Mouse (Mus musculus): Measurements from ENCODE around the gene Scyl1. TPM values are rescaled to one million over a fixed set of nuclear protein-coding genes. Genes with fewer than 3 reads are reported as not detected.

Gene Scyl1
- polyA plus RNA-seq, 1 experiment from 2014 or later: 86.3 TPM

GRCm38 (mm10) chr19:5804371-5804899, 33.2 kb upstream of the Scyl1 start:
- H3K4me2 ChIP-seq (ENCODE audit: low read length): peak overlapping the region; percentile 90; the same call in 1 of the 2 replicates
- peak overlapping the region; percentile 82 for H3K9ac ChIP-seq (ENCODE audit: low read depth, low read length)
- H3K4me1 ChIP-seq (ENCODE audit: control insufficient read depth, insufficient read depth, low read length): peaks cover 23% of the 10 kb centered on the region
- no peaks in the 10 kb centered on the region for H3K9me3 ChIP-seq (replicated peaks; ENCODE audit: control insufficient read depth, low read length, poor library complexity, severe bottlenecking)
- H3K27me3 ChIP-seq (ENCODE audit: control insufficient read depth, insufficient read depth, low read depth, low read length): no peaks in the 10 kb centered on the region
- peak overlapping the region; percentile 100 for H3K27ac ChIP-seq (ENCODE audit: low read length)
- no peak overlapping the region for H3K4me3 ChIP-seq (ENCODE audit: low read depth, low read length)
- H3K36me3 ChIP-seq (ENCODE audit: control insufficient read depth, insufficient read depth, low read length): no peaks in the 10 kb centered on the region
- ATAC-seq: no peak
- 40% methylated on average over 8 of the region's 8 CpGs for WGBS

- H3K27ac ChIP-seq (ENCODE audit: low read length): peak overlapping the region; percentile 100
- peak overlapping the region; percentile 52 for H3K4me3 ChIP-seq (ENCODE audit: low read depth, low read length)
- no peaks in the 10 kb centered on the region for H3K9me3 ChIP-seq (replicated peaks; ENCODE audit: control insufficient read depth, low read length, poor library complexity, severe bottlenecking)
- peak overlapping the region; percentile 82 for H3K9ac ChIP-seq (ENCODE audit: low read depth, low read length)
- H3K4me1 ChIP-seq (ENCODE audit: control insufficient read depth, insufficient read depth, low read length): peaks cover 23% of the 10 kb centered on the region
- peak overlapping the region; percentile 90 for H3K4me2 ChIP-seq (ENCODE audit: low read length)
- H3K36me3 ChIP-seq (ENCODE audit: control insufficient read depth, insufficient read depth, low read length): no peaks in the 10 kb centered on the region
- no peaks in the 10 kb centered on the region for H3K27me3 ChIP-seq (ENCODE audit: control insufficient read depth, insufficient read depth, low read depth, low read length)
- 1% methylated on average over 16 of the region's 16 CpGs for WGBS
- peak; percentile 41 for ATAC-seq
Measured at GRCm38 (mm10) chr19:5803881-5804279, 32.7 kb upstream of the Scyl1 start.

GRCm38 (mm10) chr19:5803041-5803880, 32.0 kb upstream of the Scyl1 start:
- H3K4me1 ChIP-seq (ENCODE audit: control insufficient read depth, insufficient read depth, low read length): peaks cover 23% of the 10 kb centered on the region
- H3K9ac ChIP-seq (ENCODE audit: low read depth, low read length): peak overlapping the region; percentile 95
- H3K36me3 ChIP-seq (ENCODE audit: control insufficient read depth, insufficient read depth, low read length): 0 out of 2 replicates have a peak, but pooled peaks cover 2% of the 10 kb centered on the region
- WGBS: under 1% methylated on average over 67 of the region's 67 CpGs
- H3K9me3 ChIP-seq (replicated peaks; ENCODE audit: control insufficient read depth, low read length, poor library complexity, severe bottlenecking): no peaks in the 10 kb centered on the region
- H3K4me2 ChIP-seq (ENCODE audit: low read length): peak overlapping the region; percentile 90
- peak; percentile 97 for ATAC-seq
- H3K27ac ChIP-seq (ENCODE audit: low read length): peak overlapping the region; percentile 100
- no peaks in the 10 kb centered on the region for H3K27me3 ChIP-seq (ENCODE audit: control insufficient read depth, insufficient read depth, low read depth, low read length)
- peak overlapping the region; percentile 52 for H3K4me3 ChIP-seq (ENCODE audit: low read depth, low read length)

- 0 out of 2 replicates have a peak, but pooled peaks cover 2% of the 10 kb centered on the region for H3K36me3 ChIP-seq (ENCODE audit: control insufficient read depth, insufficient read depth, low read length)
- no peaks in the 10 kb centered on the region for H3K9me3 ChIP-seq (replicated peaks; ENCODE audit: control insufficient read depth, low read length, poor library complexity, severe bottlenecking)
- peak overlapping the region; percentile 95 for H3K9ac ChIP-seq (ENCODE audit: low read depth, low read length)
- H3K4me3 ChIP-seq (ENCODE audit: low read depth, low read length): peak overlapping the region; percentile 52
- H3K4me1 ChIP-seq (ENCODE audit: control insufficient read depth, insufficient read depth, low read length): peaks cover 23% of the 10 kb centered on the region
- 2% methylated on average over 4 of the region's 4 CpGs for WGBS
- no peak for ATAC-seq
- no peaks in the 10 kb centered on the region for H3K27me3 ChIP-seq (ENCODE audit: control insufficient read depth, insufficient read depth, low read depth, low read length)
- peak overlapping the region; percentile 100 for H3K27ac ChIP-seq (ENCODE audit: low read length)
- H3K4me2 ChIP-seq (ENCODE audit: low read length): peak overlapping the region; percentile 90
Measured at GRCm38 (mm10) chr19:5802787-5803040, 31.5 kb upstream of the Scyl1 start.

- 0 out of 2 replicates have a peak, but pooled peaks cover 2% of the 10 kb centered on the region for H3K36me3 ChIP-seq (ENCODE audit: control insufficient read depth, insufficient read depth, low read length)
- H3K9ac ChIP-seq (ENCODE audit: low read depth, low read length): peak overlapping the region; percentile 74
- peak overlapping the region; percentile 100 for H3K27ac ChIP-seq (ENCODE audit: low read length)
- peak; percentile 44; the same call in 1 of the 2 replicates for ATAC-seq
- H3K9me3 ChIP-seq (replicated peaks; ENCODE audit: control insufficient read depth, low read length, poor library complexity, severe bottlenecking): no peaks in the 10 kb centered on the region
- under 1% methylated on average over 25 of the region's 25 CpGs for WGBS
- H3K4me3 ChIP-seq (ENCODE audit: low read depth, low read length): peak overlapping the region; percentile 61
- H3K4me1 ChIP-seq (ENCODE audit: control insufficient read depth, insufficient read depth, low read length): peaks cover 23% of the 10 kb centered on the region
- no peaks in the 10 kb centered on the region for H3K27me3 ChIP-seq (ENCODE audit: control insufficient read depth, insufficient read depth, low read depth, low read length)
- peak overlapping the region; percentile 90 for H3K4me2 ChIP-seq (ENCODE audit: low read length)
Measured at GRCm38 (mm10) chr19:5802011-5802786, 31.0 kb upstream of the Scyl1 start.

- Histone ChIP-seq H3K9me3 (replicated peaks; ENCODE audit: control insufficient read depth, low read length, poor library complexity, severe bottlenecking) (no peaks in the 10 kb centered on the region), H3K4me2 (ENCODE audit: low read length) (peak overlapping the region; percentile 79), H3K27ac (ENCODE audit: low read length) (peak overlapping the region; percentile 100), H3K4me1 (ENCODE audit: control insufficient read depth, insufficient read depth, low read length) (peaks cover 26% of the 10 kb centered on the region), H3K9ac (ENCODE audit: low read depth, low read length) (peak overlapping the region; percentile 74), H3K36me3 (ENCODE audit: control insufficient read depth, insufficient read depth, low read length) (peaks cover 2% of the 10 kb centered on the region; the same call in 1 of the 2 replicates), H3K4me3 (ENCODE audit: low read depth, low read length) (peak overlapping the region; percentile 61), H3K27me3 (ENCODE audit: control insufficient read depth, insufficient read depth, low read depth, low read length) (no peaks in the 10 kb centered on the region)
- no peak for ATAC-seq
- 3% methylated on average over 3 of the region's 3 CpGs for WGBS
Measured at GRCm38 (mm10) chr19:5801432-5801964, 30.3 kb upstream of the Scyl1 start.

GRCm38 (mm10) chr19:5800632-5801431, 29.6 kb upstream of the Scyl1 start:
- peak overlapping the region; percentile 79 for H3K4me2 ChIP-seq (ENCODE audit: low read length)
- H3K36me3 ChIP-seq (ENCODE audit: control insufficient read depth, insufficient read depth, low read length): peaks cover 6% of the 10 kb centered on the region
- H3K27ac ChIP-seq (ENCODE audit: low read length): peak overlapping the region; percentile 83
- peak overlapping the region; percentile 74 for H3K9ac ChIP-seq (ENCODE audit: low read depth, low read length)
- no peaks in the 10 kb centered on the region for H3K9me3 ChIP-seq (replicated peaks; ENCODE audit: control insufficient read depth, low read length, poor library complexity, severe bottlenecking)
- WGBS: under 1% methylated on average over 19 of the region's 19 CpGs
- no peaks in the 10 kb centered on the region for H3K27me3 ChIP-seq (ENCODE audit: control insufficient read depth, insufficient read depth, low read depth, low read length)
- no peak for ATAC-seq
- peaks cover 26% of the 10 kb centered on the region for H3K4me1 ChIP-seq (ENCODE audit: control insufficient read depth, insufficient read depth, low read length)
- peak overlapping the region; percentile 61 for H3K4me3 ChIP-seq (ENCODE audit: low read depth, low read length)

- no peaks in the 10 kb centered on the region for H3K9me3 ChIP-seq (replicated peaks; ENCODE audit: control insufficient read depth, low read length, poor library complexity, severe bottlenecking)
- peak overlapping the region; percentile 83 for H3K27ac ChIP-seq (ENCODE audit: low read length)
- ATAC-seq: no peak
- peaks cover 31% of the 10 kb centered on the region for H3K4me1 ChIP-seq (ENCODE audit: control insufficient read depth, insufficient read depth, low read length)
- WGBS: 0% methylated on average over 2 of the region's 2 CpGs
- peak overlapping the region; percentile 74 for H3K9ac ChIP-seq (ENCODE audit: low read depth, low read length)
- H3K36me3 ChIP-seq (ENCODE audit: control insufficient read depth, insufficient read depth, low read length): peaks cover 11% of the 10 kb centered on the region
- H3K27me3 ChIP-seq (ENCODE audit: control insufficient read depth, insufficient read depth, low read depth, low read length): no peaks in the 10 kb centered on the region
- H3K4me3 ChIP-seq (ENCODE audit: low read depth, low read length): peak overlapping the region; percentile 61
- H3K4me2 ChIP-seq (ENCODE audit: low read length): peak overlapping the region; percentile 79
Measured at GRCm38 (mm10) chr19:5800350-5800631, 29.1 kb upstream of the Scyl1 start.

Data from midbrain, embryonic 16.5 days (tissue).